Mouse (Mus musculus) splenic B cell, adult 2 months (primary cell): ENCODE results near the gene Gm27021.
"Not testable (repeated sequence)": the region's sequence is repeated elsewhere in the genome, so short reads cannot be mapped to it uniquely, and the experiment has no call there.

Experiments used
- DNase-seq: peaks from one replicate; pipeline ENCODE4 v3.0.0-alpha.2; 2011; ENCODE audit warnings: low read depth, low spot score
- H3K27me3 ChIP-seq: 2 replicates; pipeline ENCODE4 v1.6.1; 2012; ENCODE audit warnings: mild to moderate bottlenecking, low read length, moderate library complexity, mixed read lengths; ENCODE audit not compliant: control insufficient read depth, poor library complexity, insufficient read depth, severe bottlenecking
- H3K36me3 ChIP-seq: 2 replicates; pipeline ENCODE4 v1.6.1; 2012; ENCODE audit warnings: mild to moderate bottlenecking, low read length, moderate library complexity, mixed read lengths; ENCODE audit not compliant: control insufficient read depth, poor library complexity, insufficient read depth, severe bottlenecking

Gm27021 gene

DNA sequence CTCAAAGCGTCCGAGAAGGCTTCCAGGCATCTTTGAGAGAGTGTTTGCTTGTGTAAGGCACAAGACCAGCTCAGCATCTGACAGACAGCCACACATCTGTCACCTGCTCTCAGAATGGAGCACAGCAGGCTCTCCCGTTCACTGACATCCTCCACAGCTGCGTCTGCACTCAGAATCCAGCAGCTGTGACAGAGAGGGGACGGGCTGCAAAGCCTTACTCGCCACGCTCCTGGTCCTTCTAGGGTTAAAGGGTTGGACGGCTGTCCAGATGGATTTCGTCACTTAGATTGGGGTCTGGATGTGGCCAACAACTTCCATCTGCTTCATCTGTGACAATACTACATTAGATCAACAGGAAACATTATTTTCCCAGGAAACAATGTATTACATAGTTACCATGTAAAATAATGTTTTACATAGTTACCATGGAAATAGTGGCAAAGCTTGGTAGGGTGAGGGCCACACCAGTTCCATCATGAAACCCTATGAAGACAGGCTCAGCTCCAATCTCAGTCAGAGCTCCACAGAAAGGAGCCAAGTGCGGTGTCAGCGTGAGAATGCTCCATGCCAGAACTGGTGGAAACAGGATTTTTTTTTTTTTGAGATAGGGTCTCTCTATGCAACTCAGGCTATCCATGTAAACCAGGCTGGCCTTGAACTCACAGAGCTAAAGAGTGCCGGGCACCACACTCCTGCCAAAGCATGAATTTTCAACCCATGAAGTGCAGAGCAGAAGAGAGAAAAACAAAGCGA, 28.7 kb upstream of the Gm27021 start:
- no peak for DNase-seq
- no peaks in the 10 kb centered on the region for H3K36me3 ChIP-seq
- no peaks in the 10 kb centered on the region for H3K27me3 ChIP-seq

DNA sequence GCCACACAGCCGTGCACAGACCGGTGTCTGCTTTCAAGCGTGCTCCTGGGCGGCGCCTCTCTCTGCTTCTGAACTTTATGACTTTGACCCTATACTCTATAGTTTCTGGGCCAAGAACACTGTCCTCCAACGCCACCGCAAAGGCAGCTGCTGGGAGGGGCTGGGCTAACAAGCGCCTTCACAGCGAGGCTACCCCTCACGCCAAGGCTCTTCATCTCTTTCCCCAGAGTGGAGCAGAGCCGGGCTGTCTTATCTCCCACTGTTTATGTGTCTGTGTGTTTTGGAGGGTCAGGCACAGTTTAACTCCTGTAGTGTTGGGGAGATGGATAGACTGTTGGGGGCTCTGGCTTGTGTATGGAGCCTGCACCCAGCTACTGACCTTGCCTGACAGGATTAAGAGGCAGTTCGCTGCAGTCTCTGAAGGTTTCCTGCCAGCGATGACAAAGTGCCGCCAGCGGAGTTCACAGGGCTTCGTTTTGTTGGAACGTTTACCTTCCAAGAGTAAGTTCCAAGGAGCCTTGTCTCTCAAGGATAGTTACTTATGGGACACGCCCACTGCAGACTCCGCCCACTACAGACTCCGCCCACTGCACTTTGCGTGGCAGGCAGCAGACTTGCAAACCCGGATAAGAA, 26.1 kb upstream of the Gm27021 start:
- Histone ChIP-seq H3K36me3 (no peaks in the 10 kb centered on the region), H3K27me3 (no peaks in the 10 kb centered on the region)
- peak; percentile 61 for DNase-seq

DNA sequence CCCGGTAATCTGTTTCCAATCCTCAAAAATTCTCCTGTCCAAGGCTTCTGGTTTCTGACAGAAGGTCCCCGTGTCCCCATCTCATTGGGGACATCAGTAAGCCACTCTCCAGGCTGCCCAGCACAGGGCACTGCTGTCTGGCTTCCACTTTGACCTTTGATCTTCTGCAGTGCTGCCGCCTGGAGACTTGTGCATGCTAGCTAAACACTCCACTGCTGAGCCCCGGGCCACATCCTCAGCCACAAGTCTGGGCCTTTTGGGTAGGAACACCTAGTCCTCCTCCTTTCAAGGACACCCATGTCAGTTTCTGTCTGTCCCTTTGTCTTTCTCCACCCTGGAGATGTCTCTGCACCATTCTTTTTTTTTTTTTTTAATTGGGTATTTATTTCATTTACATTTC, 25.1 kb upstream of the Gm27021 start:
- Histone ChIP-seq H3K27me3 (no peaks in the 10 kb centered on the region), H3K36me3 (no peaks in the 10 kb centered on the region)
- no peak for DNase-seq

DNA sequence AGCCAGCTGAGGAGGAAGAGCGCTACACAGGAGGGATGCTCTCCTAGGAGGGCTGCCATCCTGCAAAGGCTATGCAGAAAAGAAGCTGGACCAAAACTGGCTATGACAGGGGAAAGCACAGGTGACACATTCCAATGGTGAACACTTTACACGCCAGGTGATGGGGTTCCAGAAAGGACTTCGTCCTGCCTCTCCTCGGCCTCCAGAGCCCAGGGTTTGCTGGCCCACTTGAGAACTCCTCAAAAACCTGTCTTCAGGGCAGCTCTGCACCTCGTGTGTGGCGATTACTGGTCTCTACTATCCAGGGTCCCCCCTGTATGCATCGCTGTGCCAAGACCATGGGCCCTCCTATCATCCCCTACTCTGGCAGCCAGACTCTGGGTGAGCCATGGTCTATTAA, 20.6 kb upstream of the Gm27021 start:
- Histone ChIP-seq H3K27me3 (no peaks in the 10 kb centered on the region), H3K36me3 (no peaks in the 10 kb centered on the region)
- no peak for DNase-seq

DNA sequence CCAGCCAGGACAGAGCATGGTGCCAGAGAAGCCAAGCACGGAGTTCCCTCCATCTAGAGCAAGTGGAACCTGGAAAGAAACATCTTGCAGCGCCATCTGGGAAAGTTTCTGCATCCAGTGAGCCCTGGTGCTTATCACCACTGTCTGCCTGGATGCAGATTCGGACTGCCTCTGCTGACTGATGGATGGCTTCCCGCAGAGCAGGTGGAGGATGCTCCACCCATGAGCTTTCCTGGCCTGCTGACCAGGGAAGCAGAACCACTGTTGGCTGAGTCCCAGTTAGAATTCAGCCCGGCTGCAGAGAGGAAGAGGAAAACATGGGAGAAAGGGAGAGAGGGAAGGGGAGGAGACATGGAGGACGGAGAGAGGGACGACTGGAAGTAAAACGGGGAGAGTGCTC, 19.9 kb upstream of the Gm27021 start:
- Histone ChIP-seq H3K36me3 (no peaks in the 10 kb centered on the region), H3K27me3 (no peaks in the 10 kb centered on the region)
- DNase-seq: no peak

DNA sequence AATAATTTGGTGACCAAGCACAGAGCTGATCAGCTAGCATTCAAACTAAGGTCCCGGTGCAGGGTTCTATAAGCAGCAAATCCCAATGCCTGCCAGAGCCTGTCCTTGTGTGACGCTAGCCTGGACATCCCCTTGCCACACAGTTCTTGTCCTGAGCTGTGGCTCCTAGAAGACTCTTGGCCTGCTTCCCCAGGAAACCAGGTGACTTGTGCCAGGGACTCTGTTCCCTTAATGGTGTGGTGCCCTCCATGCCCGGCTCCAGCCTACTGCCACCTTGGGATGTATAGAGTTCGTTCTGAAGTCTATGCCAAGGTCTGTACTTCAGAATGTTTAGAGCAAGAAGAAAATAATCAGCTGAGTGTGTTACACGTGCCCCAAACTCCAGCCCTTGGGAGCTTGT, 18.7 kb upstream of the Gm27021 start:
- H3K27me3 ChIP-seq: no peaks in the 10 kb centered on the region
- no peak for DNase-seq

DNA sequence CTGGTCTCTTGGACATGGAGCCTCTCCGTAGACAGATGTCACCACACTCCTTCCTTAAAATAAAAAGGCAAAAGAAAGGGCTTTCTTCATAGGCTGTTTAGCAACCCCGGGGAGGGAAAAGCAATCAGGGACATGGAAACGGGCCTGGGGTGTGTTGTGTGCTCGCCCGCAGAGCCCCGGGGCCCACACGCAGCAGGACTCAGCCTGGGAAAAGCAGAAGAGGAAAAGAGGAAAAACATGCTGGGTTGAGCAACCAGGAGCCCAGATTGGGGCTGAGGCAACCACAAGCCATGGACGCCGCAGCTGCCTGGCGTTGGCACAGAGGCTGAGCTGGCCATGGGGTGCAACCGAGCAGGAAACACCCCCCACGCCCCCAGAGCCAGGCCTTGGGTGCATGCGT, 18.2 kb upstream of the Gm27021 start:
- no peaks in the 10 kb centered on the region for H3K36me3 ChIP-seq
- DNase-seq: no peak
- no peaks in the 10 kb centered on the region for H3K27me3 ChIP-seq

More for the DNA sequence above, 18.7 kb upstream of the Gm27021 start:
- H3K36me3 ChIP-seq: no peaks in the 10 kb centered on the region

DNA sequence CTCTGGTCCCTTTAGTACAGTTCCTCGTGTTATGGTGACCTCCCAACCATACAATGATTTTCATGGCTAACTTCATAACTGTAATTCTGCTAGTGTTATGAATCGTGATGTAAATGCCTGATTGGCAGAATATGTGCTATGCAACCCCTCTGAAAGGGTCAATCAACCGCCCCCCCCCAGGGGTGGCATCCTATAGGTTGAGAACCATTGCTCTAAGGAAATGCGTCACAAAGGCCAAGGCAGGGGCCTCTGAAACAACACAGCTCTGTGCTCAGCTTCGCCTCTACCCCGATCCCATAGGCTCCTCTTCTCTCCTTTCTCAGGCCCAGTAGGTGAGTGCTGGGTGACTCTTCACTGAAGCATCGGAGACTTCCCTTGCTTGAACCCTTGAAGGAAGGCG, 17.7 kb upstream of the Gm27021 start:
- DNase-seq: no peak
- H3K27me3 ChIP-seq: no peaks in the 10 kb centered on the region
- H3K36me3 ChIP-seq: no peaks in the 10 kb centered on the region

DNA sequence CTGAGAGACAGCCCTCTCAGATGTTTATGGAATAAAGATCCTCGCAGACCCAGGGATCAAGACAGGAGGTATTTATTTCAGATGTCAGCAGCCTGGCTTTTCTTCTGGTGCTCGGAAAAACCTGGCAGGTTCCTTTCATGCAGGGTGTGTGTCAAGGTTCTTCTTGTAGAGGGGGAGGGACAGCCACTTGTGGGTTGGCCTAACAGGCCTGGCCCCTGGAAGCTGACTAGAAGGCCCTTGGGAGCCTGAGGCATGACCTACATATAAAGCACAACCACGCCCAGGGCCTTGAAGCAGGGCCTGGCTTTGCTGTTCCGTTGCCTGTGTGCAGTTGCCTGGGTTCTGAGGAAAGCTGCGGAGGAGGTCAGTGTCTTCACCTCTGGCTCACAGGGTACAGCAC, 17.2 kb upstream of the Gm27021 start:
- peak; percentile 43 for DNase-seq
- H3K36me3 ChIP-seq: no peaks in the 10 kb centered on the region
- no peaks in the 10 kb centered on the region for H3K27me3 ChIP-seq

DNA sequence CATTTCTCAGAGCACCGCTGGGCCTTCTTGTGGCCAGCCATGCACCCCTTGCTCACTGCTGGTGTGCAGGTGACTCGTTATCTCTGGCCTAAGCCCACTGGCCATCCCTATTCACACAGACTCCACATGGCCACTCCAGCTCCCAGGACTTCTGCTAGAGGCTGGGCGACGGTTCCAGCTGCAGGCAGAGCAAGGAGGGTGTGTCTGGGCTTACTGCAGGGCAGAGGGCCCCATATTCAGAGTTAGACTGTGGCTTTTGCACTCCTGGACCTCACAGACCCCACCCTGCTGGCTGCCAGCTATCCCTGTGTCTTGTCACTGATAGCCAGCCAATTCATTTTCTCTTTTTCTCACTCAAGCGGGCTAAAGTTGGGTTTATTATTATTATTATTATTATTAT, 16.2 kb upstream of the Gm27021 start:
- Histone ChIP-seq H3K27me3 (no peaks in the 10 kb centered on the region), H3K36me3 (no peaks in the 10 kb centered on the region)
- DNase-seq: no peak

DNA sequence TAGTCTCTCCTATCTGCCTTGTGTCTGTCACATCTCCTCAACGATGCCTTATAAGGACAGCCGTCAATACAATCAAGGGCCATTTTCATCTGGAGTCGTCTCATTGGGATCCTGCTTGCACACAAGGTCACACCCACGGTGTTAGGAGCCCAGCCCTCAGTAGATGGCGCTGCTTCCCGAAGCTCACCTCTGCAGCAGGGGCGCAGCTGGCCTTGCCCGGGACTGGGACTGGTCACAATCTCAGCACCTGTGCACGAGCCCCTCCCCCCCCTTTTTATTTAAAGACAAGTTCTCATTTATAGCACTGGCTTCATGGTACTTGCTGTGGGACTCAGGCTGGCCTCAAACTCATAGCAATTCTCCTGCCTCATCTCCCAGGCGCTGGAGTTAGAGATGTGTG, 15.7 kb upstream of the Gm27021 start:
- Histone ChIP-seq H3K27me3 (no peaks in the 10 kb centered on the region), H3K36me3 (no peaks in the 10 kb centered on the region)
- DNase-seq: peak; percentile 92

DNA sequence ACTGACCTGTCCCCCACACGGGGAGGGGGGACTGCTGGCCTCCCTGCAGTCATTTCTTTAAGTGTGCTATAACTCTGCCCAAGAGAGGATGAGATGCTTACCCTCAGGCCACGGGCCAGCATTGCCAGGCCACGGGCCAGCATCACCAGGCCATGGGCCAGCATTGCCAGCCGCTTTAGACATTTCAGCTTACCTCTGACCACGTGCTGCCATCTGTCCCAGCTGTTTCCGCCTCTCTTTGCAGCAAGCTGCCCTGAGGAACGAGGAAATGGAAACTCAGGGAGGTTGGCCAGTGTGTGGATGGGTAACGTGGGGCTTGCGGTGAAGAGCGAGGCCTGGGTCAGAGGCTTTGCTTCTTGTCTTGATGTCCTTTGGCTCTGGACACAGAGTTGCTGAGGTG, 13.2 kb upstream of the Gm27021 start:
- no peaks in the 10 kb centered on the region for H3K27me3 ChIP-seq
- no peaks in the 10 kb centered on the region for H3K36me3 ChIP-seq
- no peak for DNase-seq

DNA sequence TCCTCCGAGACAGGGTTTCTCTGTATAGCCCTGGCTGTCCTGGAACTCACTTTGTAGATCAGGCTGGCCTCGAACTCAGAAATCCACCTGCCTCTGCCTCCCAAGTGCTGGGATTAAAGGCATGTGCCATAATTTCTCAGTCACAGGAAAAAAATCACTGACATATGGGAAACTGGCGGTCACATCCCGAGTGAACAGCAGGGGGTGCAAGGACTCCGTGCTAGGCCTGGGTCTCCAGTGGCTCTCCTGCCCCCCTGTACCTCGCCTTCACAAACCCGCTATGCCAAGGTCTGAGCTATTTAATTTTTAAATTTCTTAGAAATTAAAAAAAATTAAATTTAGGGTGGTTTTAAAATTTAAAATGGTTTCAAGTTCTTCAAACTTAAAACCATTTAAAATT, 12.5 kb upstream of the Gm27021 start:
- DNase-seq: peak; percentile 78
- not testable (repeated sequence) for H3K36me3 ChIP-seq, H3K27me3 ChIP-seq

DNA sequence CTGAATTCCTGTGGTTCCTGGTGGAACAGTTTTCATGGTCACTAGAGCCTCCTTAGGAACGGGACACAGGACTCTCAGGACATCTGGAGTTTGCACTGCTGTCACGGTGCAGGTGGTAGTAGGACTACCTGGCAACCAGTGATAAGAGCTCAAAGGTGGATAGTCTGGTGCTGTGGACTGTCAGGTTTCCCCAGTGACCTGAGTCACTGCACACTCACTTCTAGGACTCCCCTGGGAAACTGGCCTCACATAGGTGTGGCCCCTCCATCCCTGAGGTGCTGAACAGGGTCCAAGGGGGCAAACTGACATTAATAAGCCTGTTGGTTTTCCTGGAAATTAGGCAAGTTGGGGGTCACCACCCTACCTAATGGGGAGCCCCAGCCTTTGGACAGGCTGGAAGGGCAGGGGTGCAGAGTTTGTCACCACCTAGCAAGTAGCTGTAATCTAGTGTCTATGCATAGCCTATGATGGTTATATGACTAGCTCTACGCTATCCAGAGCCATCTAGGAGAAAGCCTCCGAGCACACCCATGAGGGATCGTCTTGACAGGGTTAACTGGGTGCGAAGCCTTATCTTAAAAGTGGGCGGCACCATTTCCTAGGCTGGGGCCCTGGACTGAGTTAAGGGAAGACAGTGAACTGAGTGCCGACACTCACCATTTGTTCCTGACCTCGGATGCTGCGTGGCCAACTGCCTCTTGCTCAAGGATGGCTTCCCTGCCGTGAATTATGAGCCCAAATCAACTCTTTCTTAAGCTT, 11.9 kb upstream of the Gm27021 start:
- DNase-seq: no peak
- no peaks in the 10 kb centered on the region for H3K36me3 ChIP-seq
- no peaks in the 10 kb centered on the region for H3K27me3 ChIP-seq

DNA sequence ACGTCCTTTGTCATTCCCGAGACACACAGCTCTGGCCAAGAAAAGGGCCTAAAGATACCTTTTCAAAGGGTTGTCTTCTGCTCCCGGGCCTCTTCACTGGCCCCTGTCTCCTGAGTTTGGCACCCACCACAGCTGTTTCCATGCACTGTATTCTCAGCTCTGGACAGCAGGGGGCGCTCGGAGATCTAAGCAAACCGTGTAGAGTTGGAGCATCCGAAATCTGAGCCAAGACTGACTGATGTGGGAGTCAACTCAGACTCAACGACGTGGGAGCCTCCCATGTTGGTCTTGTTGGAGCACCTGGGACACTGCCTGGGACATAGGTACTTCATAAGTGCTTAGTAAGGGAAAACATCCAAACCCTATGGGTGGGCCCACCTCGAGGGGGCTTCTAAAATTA, 10.6 kb upstream of the Gm27021 start:
- peak; percentile 90 for DNase-seq
- Histone ChIP-seq H3K36me3 (no peaks in the 10 kb centered on the region), H3K27me3 (no peaks in the 10 kb centered on the region)
